Mouse (Mus musculus): ENCODE measurements around the gene Il4. TPM values are rescaled to one million over a fixed set of nuclear protein-coding genes. Genes with fewer than 3 reads are reported as not detected.

The Il4 gene
- polyA plus RNA-seq (2016; fragmentation: Nextera tagmentation; extraction: Ambion mirVana) = 1.4 and 2.6 TPM in 2 replicates

DNA sequence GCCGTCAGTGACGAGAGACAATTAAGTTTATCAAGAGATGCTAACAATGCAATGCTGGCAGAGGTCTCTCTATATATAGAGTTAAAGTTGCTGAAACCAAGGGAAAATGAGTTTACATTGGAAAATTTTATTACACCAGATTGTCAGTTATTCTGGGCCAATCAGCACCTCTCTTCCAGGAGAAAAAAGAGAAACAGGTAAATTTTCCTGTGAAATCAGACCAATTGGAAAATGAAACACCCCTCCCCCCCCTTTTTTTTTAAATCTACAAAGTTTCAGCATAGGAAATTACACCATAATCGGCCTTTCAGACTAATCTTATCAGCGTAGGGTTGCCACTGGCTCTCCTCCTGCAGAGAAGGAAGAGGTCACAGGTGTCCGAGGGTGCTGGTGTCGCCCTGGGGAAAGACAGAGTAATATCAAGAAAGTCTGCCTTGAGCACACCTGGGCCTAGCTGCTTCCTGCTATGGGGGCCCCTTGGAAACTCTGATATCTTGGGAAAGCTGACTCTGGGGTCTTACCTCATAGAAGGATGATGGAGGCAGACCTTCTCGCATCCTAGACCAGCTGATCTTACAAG lies at the start of gene Il4:
Gene Il4, minus strand, starts transcription at position 51 of the 580 bp plus-strand sequence.
- H3K9me3 ChIP-seq = no peaks in the 10 kb centered on the region
- no peak within 1 kb of the TSS for H3K9ac ChIP-seq
- no peak within 1 kb of the TSS for H3K4me2 ChIP-seq
- no peaks in the 10 kb centered on the region for H3K4me1 ChIP-seq
- H3K36me3 ChIP-seq (replicated peaks) = no peaks in the 10 kb centered on the region
- 86% methylated on average over 7 of the region's 7 CpGs for WGBS
- no peak within 1 kb of the TSS for H3K27ac ChIP-seq
- no peak within 1 kb of the TSS for H3K4me3 ChIP-seq (replicated peaks)
- no peak for ATAC-seq (ENCODE audit: low FRiP score)
- no peaks in the 10 kb centered on the region for H3K27me3 ChIP-seq

DNA sequence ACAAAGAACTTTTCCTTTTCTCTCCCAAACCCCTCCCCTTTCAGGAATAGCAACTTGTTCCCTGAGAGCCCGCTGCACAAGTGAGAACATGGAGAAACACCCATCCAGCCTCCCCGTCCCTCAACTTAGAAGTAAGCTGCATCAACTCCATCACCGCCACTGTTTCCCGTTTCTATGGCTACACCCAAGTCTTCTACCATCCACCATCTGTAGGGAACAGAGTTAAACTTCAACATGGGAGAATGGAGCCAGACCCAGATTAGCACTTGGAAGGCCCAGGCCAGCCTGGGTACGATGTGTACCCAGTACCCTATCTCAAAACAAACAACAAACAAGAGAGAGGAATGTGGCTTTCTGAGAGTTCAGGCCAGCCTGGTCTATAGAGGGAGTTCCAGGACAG lies 45.6 kb upstream of the Il4 start:
- no peak overlapping the region for H3K9ac ChIP-seq
- no peaks in the 10 kb centered on the region for H3K4me1 ChIP-seq
- 91% methylated on average over 5 of the region's 5 CpGs for WGBS
- H3K36me3 ChIP-seq (replicated peaks) = peaks cover 21% of the 10 kb centered on the region
- H3K9me3 ChIP-seq = no peaks in the 10 kb centered on the region
- H3K4me2 ChIP-seq = no peak overlapping the region
- no peak for ATAC-seq (ENCODE audit: low FRiP score)
- no peak overlapping the region for H3K27ac ChIP-seq
- H3K27me3 ChIP-seq = no peaks in the 10 kb centered on the region
- no peak overlapping the region for H3K4me3 ChIP-seq (replicated peaks)

DNA sequence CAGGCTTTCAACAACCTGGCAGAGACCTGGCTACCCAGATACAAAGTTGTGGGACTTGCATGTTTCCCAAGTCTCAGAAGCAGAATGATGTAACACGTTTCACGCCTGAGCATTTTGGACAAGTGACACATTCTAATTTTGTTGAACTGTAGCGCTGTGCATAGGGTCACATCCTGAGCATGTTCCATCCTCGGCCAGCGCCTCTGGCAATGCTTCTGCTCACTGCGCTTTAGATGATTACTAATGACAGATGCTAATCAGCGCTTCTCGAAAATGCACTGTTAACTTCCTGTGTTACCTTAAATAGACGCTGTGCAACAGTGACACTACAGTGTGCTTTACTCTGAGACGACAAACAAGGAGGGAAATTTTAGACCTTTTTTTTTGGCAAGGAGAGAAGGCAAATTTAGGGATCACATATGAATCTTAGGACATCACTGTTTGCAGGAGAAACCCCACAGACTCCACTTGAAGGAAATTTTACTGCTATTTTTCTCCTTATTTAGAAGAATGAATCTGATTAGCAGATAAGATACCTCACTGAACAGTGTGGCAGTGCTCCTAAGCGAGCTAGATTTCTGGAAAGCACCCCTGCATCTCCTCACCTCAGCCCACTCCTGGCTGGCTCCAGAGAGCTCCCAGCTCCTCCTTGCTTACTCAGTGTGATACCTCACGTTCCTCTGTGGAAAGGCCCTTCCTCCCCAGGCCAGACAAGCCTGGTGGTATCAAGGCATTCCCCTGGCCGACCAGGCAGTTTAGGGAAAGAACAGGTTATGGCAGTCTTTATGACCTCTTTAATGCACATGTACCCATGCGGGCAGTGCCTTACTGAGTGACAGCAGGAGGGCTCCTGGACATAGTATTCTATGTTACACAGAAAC lies 44.6 kb upstream of the Il4 start:
- H3K27ac ChIP-seq = no peak overlapping the region
- H3K36me3 ChIP-seq (replicated peaks) = peaks cover 20% of the 10 kb centered on the region
- H3K9ac ChIP-seq = no peak overlapping the region
- ATAC-seq (ENCODE audit: low FRiP score) = no peak
- no peak overlapping the region for H3K4me3 ChIP-seq (replicated peaks)
- 88% methylated on average over 14 of the region's 14 CpGs for WGBS
- H3K27me3 ChIP-seq = no peaks in the 10 kb centered on the region
- no peaks in the 10 kb centered on the region for H3K9me3 ChIP-seq
- no peak overlapping the region for H3K4me2 ChIP-seq
- H3K4me1 ChIP-seq = no peaks in the 10 kb centered on the region

DNA sequence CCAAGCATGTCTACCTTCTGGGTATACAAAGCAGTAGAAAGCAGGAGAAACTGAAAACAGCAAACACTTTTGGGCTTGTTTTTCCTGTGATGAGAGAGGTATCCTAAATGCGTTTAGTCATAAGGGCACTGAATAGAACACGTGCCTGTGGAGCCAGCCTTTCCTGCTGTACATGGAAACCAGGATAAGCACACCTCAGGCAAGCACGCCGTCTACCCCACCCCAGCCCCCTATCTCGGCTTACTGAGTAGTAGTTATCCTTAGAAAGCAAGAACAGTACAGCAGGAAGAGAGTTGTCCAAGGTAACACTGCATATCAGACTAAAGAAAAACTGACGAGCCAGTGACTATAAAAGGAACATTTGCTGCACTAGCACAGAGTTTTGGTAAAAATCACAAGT lies 39.4 kb upstream of the Il4 start:
- 88% methylated on average over 6 of the region's 6 CpGs for WGBS

DNA sequence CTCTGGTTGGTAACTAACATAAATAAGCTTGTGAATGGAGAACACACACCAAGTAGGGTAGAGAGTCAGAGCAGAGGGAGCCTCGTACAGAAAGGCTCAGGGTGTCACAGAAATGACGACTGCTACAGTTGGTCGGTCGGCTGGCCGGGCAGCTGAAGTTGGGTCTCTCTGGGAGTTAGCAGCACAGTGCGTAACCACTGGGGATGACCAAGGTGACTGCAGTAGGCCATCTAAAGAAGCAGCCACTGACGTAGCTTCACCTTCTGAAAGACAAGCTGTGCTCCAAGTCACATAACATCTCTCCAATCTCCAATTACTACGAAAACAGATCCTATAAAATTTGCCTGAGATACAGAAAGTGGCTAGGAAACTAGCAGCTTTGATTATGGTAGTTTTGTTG lies 38.9 kb upstream of the Il4 start:
- ATAC-seq (ENCODE audit: low FRiP score) = no peak
- Histone ChIP-seq H3K27me3 (no peaks in the 10 kb centered on the region), H3K9ac (no peak overlapping the region), H3K27ac (no peak overlapping the region), H3K4me3 (replicated peaks) (no peak overlapping the region), H3K4me2 (no peak overlapping the region), H3K36me3 (replicated peaks) (peaks cover 23% of the 10 kb centered on the region; the same call in 1 of the 2 replicates), H3K9me3 (no peaks in the 10 kb centered on the region), H3K4me1 (no peaks in the 10 kb centered on the region)
- 93% methylated on average over 8 of the region's 8 CpGs for WGBS

More for the DNA sequence above, 39.4 kb upstream of the Il4 start:
- Histone ChIP-seq H3K4me3 (replicated peaks) (no peak overlapping the region), H3K27me3 (no peaks in the 10 kb centered on the region), H3K9ac (no peak overlapping the region), H3K36me3 (replicated peaks) (peaks cover 20% of the 10 kb centered on the region; the same call in 1 of the 2 replicates), H3K4me1 (no peaks in the 10 kb centered on the region), H3K27ac (no peak overlapping the region), H3K9me3 (no peaks in the 10 kb centered on the region), H3K4me2 (no peak overlapping the region)
- ATAC-seq (ENCODE audit: low FRiP score) = no peak

DNA sequence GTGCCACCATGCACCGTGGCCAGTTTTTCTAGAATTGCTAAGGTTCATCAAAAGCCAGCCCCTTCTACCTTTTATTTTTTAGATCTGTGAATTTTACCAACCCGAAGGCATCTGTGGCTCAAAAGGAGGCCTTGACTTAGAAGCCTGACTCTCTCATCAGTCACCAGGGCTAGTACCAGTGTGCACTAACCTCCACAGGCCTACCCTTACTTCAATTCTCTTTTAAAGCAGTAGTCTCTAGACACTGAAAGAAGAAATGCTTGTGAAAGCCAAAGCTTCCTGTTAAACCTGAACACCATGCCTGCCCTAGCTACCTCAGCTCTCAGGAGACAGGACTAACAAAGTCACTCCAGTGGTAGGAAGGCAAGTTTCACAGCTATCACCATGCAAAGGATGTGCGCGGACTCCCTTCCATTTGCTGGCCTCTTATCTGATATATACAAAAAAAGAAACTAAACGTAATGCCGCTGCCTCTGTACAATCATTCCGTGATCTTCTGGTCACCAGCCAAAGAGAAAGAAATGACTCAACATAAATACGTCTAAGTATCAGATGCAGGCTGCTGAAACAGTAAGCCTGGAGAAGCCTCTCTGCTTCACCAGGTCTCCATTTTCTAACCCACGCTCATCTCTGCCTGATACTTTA lies 38.2 kb upstream of the Il4 start:
- ATAC-seq (ENCODE audit: low FRiP score) = no peak
- H3K4me3 ChIP-seq (replicated peaks) = no peak overlapping the region
- H3K4me1 ChIP-seq = no peaks in the 10 kb centered on the region
- no peak overlapping the region for H3K27ac ChIP-seq
- no peaks in the 10 kb centered on the region for H3K9me3 ChIP-seq
- peaks cover 29% of the 10 kb centered on the region for H3K36me3 ChIP-seq (replicated peaks)
- 93% methylated on average over 9 of the region's 9 CpGs for WGBS
- no peak overlapping the region for H3K9ac ChIP-seq
- no peak overlapping the region for H3K4me2 ChIP-seq
- H3K27me3 ChIP-seq = no peaks in the 10 kb centered on the region

DNA sequence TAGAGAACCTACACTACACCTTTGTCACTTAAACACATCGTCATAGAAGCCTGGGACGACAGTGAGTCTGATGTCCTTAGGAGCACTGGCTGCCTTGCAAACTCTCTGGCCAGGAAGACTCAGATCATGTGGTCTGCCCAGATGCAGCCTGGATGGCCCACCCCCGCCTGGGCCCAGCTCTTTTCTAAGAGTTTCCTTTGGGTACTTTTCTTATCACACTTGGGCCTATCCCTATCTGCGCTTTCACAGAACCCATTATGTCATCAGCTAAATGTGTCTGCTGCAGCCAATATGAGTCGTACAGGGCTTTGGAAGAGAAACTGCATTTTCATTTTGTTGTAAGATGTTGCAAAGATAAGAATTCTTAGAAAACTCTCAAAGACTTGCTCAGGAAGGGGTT lies 36.6 kb upstream of the Il4 start:
- 91% methylated on average over 5 of the region's 5 CpGs for WGBS
- Histone ChIP-seq H3K36me3 (replicated peaks) (peaks cover 45% of the 10 kb centered on the region), H3K27ac (no peak overlapping the region), H3K9ac (no peak overlapping the region), H3K4me1 (no peaks in the 10 kb centered on the region), H3K4me2 (no peak overlapping the region), H3K27me3 (no peaks in the 10 kb centered on the region), H3K4me3 (replicated peaks) (no peak overlapping the region), H3K9me3 (no peaks in the 10 kb centered on the region)
- no peak for ATAC-seq (ENCODE audit: low FRiP score)

DNA sequence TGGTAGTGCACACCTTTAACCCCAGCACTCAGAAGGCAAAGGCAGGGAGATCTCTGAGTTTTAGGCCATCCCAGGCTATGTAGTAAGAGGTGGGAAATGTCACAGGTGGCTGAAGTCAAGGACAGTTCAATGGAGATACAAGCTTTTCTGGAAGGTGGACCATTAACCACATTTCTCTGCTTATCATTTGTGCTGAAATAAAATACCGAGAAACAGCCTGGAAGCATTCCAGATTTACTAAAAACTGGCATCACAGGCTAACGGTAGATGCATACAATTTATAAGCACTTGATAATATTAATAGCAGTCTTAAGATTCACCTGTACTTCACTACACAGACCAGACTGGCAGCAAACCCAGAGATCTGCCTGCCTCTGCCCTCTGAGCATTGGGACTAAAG lies 34.0 kb upstream of the Il4 start:
- Histone ChIP-seq H3K27me3 (no peaks in the 10 kb centered on the region), H3K9me3 (no peaks in the 10 kb centered on the region), H3K4me3 (replicated peaks) (no peak overlapping the region), H3K4me2 (no peak overlapping the region), H3K4me1 (no peaks in the 10 kb centered on the region), H3K36me3 (replicated peaks) (peaks cover 51% of the 10 kb centered on the region), H3K27ac (no peak overlapping the region), H3K9ac (no peak overlapping the region)
- WGBS = 92% methylated on average over 2 of the region's 2 CpGs
- ATAC-seq (ENCODE audit: low FRiP score) = no peak

DNA sequence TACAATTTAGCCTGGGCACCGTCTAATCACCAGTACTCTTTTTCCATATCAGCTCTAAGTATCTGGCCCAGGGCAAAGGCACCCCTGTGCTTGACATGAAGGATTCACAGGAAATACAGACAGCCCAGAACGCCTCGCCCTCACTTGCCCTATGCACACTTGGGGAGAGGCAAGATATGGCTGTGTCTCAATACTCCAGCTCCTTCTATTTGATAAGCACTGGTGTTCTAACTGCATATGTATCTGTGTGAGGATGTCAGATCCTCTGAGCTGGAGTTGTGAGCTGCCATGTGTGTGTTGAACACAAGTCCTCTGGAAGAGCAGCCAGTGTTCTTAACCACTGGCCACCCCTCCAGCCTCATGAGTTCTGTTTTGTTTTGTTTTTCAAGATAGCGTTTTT lies 33.0 kb upstream of the Il4 start:
- Histone ChIP-seq H3K27ac (no peak overlapping the region), H3K36me3 (replicated peaks) (peaks cover 51% of the 10 kb centered on the region), H3K9ac (no peak overlapping the region), H3K27me3 (no peaks in the 10 kb centered on the region), H3K4me3 (replicated peaks) (no peak overlapping the region), H3K9me3 (no peaks in the 10 kb centered on the region), H3K4me1 (no peaks in the 10 kb centered on the region), H3K4me2 (no peak overlapping the region)
- ATAC-seq (ENCODE audit: low FRiP score) = no peak
- 97% methylated on average over 4 of the region's 4 CpGs for WGBS

DNA sequence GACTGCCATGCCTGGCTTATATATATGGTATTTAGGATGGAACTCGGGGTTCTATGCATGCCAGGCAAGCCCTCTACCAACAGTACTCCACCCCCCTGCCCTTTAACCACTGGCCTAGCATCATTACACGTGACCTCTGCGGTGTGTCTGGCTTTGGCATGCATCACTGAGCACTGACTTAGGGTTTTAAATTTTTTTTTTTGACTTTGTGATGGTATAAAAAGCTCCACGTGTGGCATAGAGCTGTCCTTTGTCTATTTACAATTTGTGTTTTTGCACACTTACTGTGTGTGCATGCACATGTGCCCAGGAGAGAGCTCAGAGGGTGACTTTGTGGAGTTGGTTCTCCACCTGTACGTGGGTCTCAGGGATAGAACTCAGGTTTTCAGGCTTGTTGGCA lies 25.5 kb upstream of the Il4 start:
- H3K4me3 ChIP-seq (replicated peaks) = no peak overlapping the region
- 77% methylated on average over 5 of the region's 5 CpGs for WGBS
- H3K4me2 ChIP-seq = no peak overlapping the region

DNA sequence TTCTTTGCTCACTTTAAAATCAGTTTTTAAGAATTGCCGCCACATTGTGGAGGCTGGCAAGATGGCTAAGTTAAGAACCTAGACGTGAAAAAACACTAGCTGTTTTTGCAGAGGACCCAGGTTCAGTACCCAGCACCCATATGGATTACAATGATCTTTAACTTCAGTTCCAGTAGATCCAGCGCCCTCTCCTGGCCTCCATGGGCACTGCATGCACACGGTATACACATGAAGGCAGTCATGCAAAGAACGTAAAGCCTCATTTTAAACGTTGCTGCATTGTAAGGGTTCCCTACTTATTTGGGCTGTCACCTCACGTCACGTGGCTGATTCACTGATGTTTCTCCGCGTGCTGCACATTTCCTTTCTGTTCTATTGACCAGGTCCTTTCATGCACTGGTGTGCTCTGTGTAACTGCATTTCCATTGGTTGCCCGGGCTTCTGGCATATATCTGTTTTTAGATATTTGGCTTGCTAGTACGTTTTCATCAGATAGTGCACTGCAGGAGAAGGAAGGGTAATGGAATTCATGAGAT lies 24.3 kb upstream of the Il4 start:
- H3K9ac ChIP-seq = no peak overlapping the region
- H3K4me2 ChIP-seq = no peak overlapping the region
- H3K4me3 ChIP-seq (replicated peaks) = no peak overlapping the region
- ATAC-seq (ENCODE audit: low FRiP score) = no peak
- H3K4me1 ChIP-seq = no peaks in the 10 kb centered on the region
- H3K27me3 ChIP-seq = peaks cover under 1% of the 10 kb centered on the region; the same call in 1 of the 2 replicates
- H3K36me3 ChIP-seq (replicated peaks) = no peaks in the 10 kb centered on the region
- no peak overlapping the region for H3K27ac ChIP-seq
- WGBS = 80% methylated on average over 12 of the region's 12 CpGs
- H3K9me3 ChIP-seq = no peaks in the 10 kb centered on the region

More for the DNA sequence above, 25.5 kb upstream of the Il4 start:
- Histone ChIP-seq H3K9ac (no peak overlapping the region), H3K27me3 (no peaks in the 10 kb centered on the region), H3K36me3 (replicated peaks) (no peaks in the 10 kb centered on the region; the same call in 1 of the 2 replicates), H3K9me3 (no peaks in the 10 kb centered on the region), H3K27ac (no peak overlapping the region), H3K4me1 (no peaks in the 10 kb centered on the region)
- ATAC-seq (ENCODE audit: low FRiP score) = no peak

DNA sequence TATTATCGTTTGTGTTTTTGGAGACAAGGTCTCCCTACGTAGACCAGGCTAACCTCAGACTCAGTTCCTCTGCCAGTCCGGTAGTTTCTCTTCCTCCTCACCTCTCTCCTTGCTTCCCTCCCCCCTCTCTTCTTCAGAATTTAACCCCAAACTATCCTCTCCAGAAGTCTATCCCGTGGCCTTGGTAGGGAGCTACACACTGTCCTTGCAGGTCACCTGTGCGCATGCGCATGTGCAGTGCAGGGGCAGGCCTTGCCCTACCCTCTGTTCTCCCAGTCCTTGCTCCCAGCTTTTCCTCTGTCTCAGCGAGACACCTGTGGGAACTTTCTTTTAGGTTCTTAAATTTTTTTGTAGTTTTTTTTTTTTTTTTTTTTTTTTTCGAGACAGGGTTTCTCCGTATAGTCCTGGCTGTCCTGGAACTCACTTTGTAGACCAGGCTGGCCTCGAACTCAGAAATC lies 19.4 kb upstream of the Il4 start:
- Histone ChIP-seq H3K27ac (no peak overlapping the region), H3K4me3 (replicated peaks) (no peak overlapping the region), H3K36me3 (replicated peaks) (no peaks in the 10 kb centered on the region), H3K9me3 (no peaks in the 10 kb centered on the region), H3K27me3 (peaks cover 33% of the 10 kb centered on the region), H3K4me2 (no peak overlapping the region), H3K4me1 (peaks cover 14% of the 10 kb centered on the region), H3K9ac (no peak overlapping the region)
- ATAC-seq (ENCODE audit: low FRiP score) = no peak
- 81% methylated on average over 10 of the region's 10 CpGs for WGBS

Measured in forebrain, embryonic 12.5 days (tissue).